Mouse (Mus musculus) urinary bladder, postnatal 4 days (tissue): ENCODE data around the gene Fmnl3.
A peak's percentile ranks its signal among the peaks of the same experiment; 100 is the strongest.

Experiments
- DNase-seq, 2 experiments: peaks; one replicate each; pipeline ENCODE4 v3.0.0; 2021 to 2022; ENCODE audit warnings: low spot score in 2 of 2

The Fmnl3 gene

GRCm38 (mm10) chr15:99343414-99344147 lies 26.7 kb downstream of the Fmnl3 start:
- no peak for DNase-seq

- DNase-seq, result no peak
Observed at GRCm38 (mm10) chr15:99342194-99342981, 27.9 kb downstream of the Fmnl3 start.

- DNase-seq, result no peak
Observed at GRCm38 (mm10) chr15:99341102-99341501, 29.2 kb downstream of the Fmnl3 start.

GRCm38 (mm10) chr15:99339669-99340068 lies 30.6 kb downstream of the Fmnl3 start:
- no peak for DNase-seq

GRCm38 (mm10) chr15:99338916-99339315 lies 31.4 kb downstream of the Fmnl3 start:
- no peak for DNase-seq

- no peak for DNase-seq
Observed at GRCm38 (mm10) chr15:99335801-99336320, 34.4 kb downstream of the Fmnl3 start.

GRCm38 (mm10) chr15:99334500-99334899 lies 35.8 kb downstream of the Fmnl3 start:
- no peak for DNase-seq

GRCm38 (mm10) chr15:99333676-99334065 lies 36.6 kb downstream of the Fmnl3 start:
- DNase-seq, result no peak

GRCm38 (mm10) chr15:99332921-99333675 lies 37.2 kb downstream of the Fmnl3 start:
- DNase-seq, result peak in 1 of 2 experiments; percentile 63

- no peak for DNase-seq
Observed at GRCm38 (mm10) chr15:99332111-99332510, 38.2 kb downstream of the Fmnl3 start.

- no peak for DNase-seq
Observed at GRCm38 (mm10) chr15:99331341-99331740, 38.9 kb downstream of the Fmnl3 start.

- DNase-seq, result no peak
Observed at GRCm38 (mm10) chr15:99330324-99330723, 40.0 kb downstream of the Fmnl3 start.

- DNase-seq, result no peak
Observed at GRCm38 (mm10) chr15:99328011-99328410, 42.3 kb downstream of the Fmnl3 start.

GRCm38 (mm10) chr15:99326959-99327358 lies 43.3 kb downstream of the Fmnl3 start:
- DNase-seq, result no peak

GRCm38 (mm10) chr15:99326407-99326806 lies 43.9 kb downstream of the Fmnl3 start:
- DNase-seq, result no peak

- no peak for DNase-seq
Observed at GRCm38 (mm10) chr15:99325598-99325997, 44.7 kb downstream of the Fmnl3 start.

GRCm38 (mm10) chr15:99324151-99324550 lies 46.1 kb downstream of the Fmnl3 start:
- no peak for DNase-seq

- DNase-seq, result no peak
Observed at GRCm38 (mm10) chr15:99320978-99321377, 49.3 kb downstream of the Fmnl3 start.

GRCm38 (mm10) chr15:99320168-99320674 lies 50.1 kb downstream of the Fmnl3 start:
- no peak for DNase-seq

- no peak for DNase-seq
Observed at GRCm38 (mm10) chr15:99319411-99319871, 50.8 kb downstream of the Fmnl3 start.

GRCm38 (mm10) chr15:99318861-99319410 lies 51.3 kb downstream of the Fmnl3 start:
- no peak for DNase-seq
